Mouse (Mus musculus) Patski (cell line): ENCODE results near the gene Rab11fip5. TPM values are rescaled to one million over a fixed set of nuclear protein-coding genes. Genes with fewer than 3 reads are reported as not detected.

ENCODE experiments used
- ATAC-seq: fragments of 100-300 bp; one replicate; pipeline ENCODE4 v1.8.0; 2021
- CTCF ChIA-PET: fragments of 350-600 bp; sonication (Branson Sonifier 250); formaldehyde crosslinking; loops from one replicate; lab custom pipeline; 2022; ENCODE audit warnings: inconsistent platforms; lab: Charles Lee
- POLR2A ChIA-PET: fragments of 350-600 bp; sonication (Branson Sonifier 250); formaldehyde crosslinking; loops from one replicate; lab custom pipeline; 2022; ENCODE audit warnings: antibody characterized with exemption, inconsistent platforms; lab: Charles Lee
- DNase-seq: peaks from one replicate; pipeline ENCODE4 v3.0.0-alpha.2; 2011; ENCODE audit warnings: low read depth, low spot score
- H3K27me3 ChIP-seq: fragments of 371-371 bp; one replicate; pipeline ENCODE4 v1.5.1; 2021
- CTCF ChIP-seq: fragments of 100-300 bp; IDR thresholded peaks from one replicate; pipeline ENCODE4 v1.5.1; 2021
- in situ Hi-C: fragments of 300-500 bp; cut with MboI; formaldehyde crosslinking; loops from 3 replicates; pipeline ENCODE4 v1.11.1; 2018; ENCODE audit warnings: low pct_unique_long_range_greater_than_20kb, mixed read lengths
- polyA plus RNA-seq: library from polyadenylated mRNA; unstranded; gene quantifications from one replicate; pipeline ENCODE4 v1.2.3, GENCODE M21; 2021

Rab11fip5 gene
- polyA plus RNA-seq, 1 experiment from 2014 or later, result 151 TPM

- POLR2A ChIA-PET, result interaction anchor here (0.9 to 2.0 kb wide), 2 partner anchors 11 to 19 kb away, joined by 4 to 7 read pairs; no protein-coding TSS in a partner anchor
- CTCF ChIA-PET, result interaction anchor here (1.1 to 3.5 kb wide), 2 partner anchors 17 to 22 kb away, joined by 4 to 8 read pairs; no protein-coding TSS in a partner anchor
- H3K27me3 ChIP-seq, result no peaks in the 10 kb centered on the region
- ATAC-seq (no peak), DNase-seq (no peak)
- in situ Hi-C loops, result no loop called here
- no peak for TF ChIP-seq CTCF
These were observed 6.3 kb downstream of the Rab11fip5 start for GRCm38 (mm10) chr6:85368166-85368565.

DNA sequence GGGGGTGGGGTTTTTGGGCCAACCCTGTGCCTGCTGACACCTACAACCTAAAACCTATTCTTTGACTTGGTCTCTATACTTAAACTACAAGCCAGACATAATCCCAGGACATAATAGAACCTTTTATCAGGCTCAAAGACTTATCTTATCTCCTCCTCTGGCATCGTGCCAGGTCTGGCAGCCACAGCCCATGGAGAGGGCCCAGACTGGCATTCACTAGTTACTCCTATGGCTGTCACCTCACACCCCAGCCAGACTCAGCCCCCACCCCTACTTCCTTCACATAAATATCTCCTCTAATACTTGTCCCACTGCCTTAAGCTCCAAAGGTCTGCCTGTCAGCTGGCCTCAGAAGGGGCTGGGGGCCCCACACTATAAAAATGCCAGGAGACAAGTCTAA lies 8.0 kb downstream of the Rab11fip5 start:
- no peak for TF ChIP-seq CTCF
- POLR2A ChIA-PET, result interaction anchor here (1.4 kb wide), 1 partner anchor 10 kb away, joined by 4 read pairs; no protein-coding TSS in a partner anchor
- ATAC-seq (no peak), DNase-seq (no peak)
- CTCF ChIA-PET, result interaction anchor here (1.0 kb wide), 1 partner anchor 9 kb away, joined by 3 read pairs; no protein-coding TSS in a partner anchor
- in situ Hi-C loops, result no loop called here
- no peaks in the 10 kb centered on the region for H3K27me3 ChIP-seq

- in situ Hi-C loops, result no loop called here
- no peaks in the 10 kb centered on the region for H3K27me3 ChIP-seq
- DNase-seq, result no peak
- ATAC-seq, result no peak
- no peak for TF ChIP-seq CTCF
- ChIA-PET POLR2A (no interaction called here), CTCF (no interaction called here)
These were observed 10.0 kb downstream of the Rab11fip5 start for GRCm38 (mm10) chr6:85364439-85364838.

DNA sequence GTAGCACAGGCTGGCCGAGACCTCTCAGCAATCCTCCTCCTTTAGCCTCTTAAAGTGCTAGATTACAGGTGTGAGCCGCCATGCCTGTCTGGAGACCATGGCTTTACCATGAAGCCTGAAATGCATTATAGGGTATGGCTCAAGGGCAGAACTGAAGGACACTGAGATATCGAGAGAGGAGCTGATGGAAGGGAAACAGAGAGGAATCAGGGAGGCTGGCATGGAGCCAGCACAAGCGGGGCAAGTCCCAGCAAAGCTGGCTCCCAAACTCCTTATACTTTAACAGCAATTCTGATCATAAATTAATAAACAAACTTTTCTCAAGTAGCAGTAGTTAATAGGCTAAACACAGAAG lies 10.6 kb downstream of the Rab11fip5 start:
- no peak for TF ChIP-seq CTCF
- CTCF ChIA-PET, result no interaction called here
- H3K27me3 ChIP-seq, result no peaks in the 10 kb centered on the region
- no peak for DNase-seq
- in situ Hi-C loops, result no loop called here
- POLR2A ChIA-PET, result no interaction called here
- no peak for ATAC-seq

DNA sequence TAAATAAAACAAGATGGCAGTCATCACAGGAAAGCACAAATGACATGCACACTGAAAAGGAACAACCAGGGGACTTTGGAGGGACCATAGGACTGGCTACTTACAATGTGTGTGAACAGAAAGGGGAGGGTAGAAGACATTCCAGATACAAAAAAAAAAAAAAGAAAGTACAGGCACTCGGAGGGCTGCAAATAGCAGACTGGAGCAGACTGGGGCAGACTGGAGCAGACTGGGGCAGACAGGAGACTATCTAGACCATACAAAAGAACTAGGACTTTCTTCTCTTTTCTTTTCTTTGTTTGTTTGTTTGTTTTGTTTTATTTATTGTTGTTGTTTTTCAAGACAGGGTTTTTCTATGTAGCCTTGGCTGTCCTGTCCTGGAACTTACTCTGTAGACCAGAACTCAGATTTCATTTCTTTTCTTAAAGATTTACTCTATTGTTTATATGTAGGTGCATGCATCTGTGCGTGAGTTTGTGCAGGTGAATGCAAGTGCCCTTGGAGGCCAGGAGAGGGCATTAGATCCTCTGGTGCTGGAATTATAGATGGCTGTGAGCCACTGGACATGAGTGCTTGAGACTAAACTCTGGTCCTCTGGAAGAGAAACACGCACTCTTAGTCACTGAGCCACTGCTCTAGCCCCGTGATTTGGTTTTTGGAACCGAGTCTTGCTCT lies 11.1 kb downstream of the Rab11fip5 start:
- in situ Hi-C loops, result no loop called here
- no peak for ATAC-seq
- POLR2A ChIA-PET, result no interaction called here
- CTCF ChIA-PET, result no interaction called here
- no peak for DNase-seq
- no peaks in the 10 kb centered on the region for H3K27me3 ChIP-seq
- no peak for TF ChIP-seq CTCF

- no peak for TF ChIP-seq CTCF
- no peak for DNase-seq
- no peaks in the 10 kb centered on the region for H3K27me3 ChIP-seq
- ChIA-PET CTCF (no interaction called here), POLR2A (no interaction called here)
- ATAC-seq, result no peak
- in situ Hi-C loops, result no loop called here
These were observed 11.8 kb downstream of the Rab11fip5 start for GRCm38 (mm10) chr6:85362610-85363009.

GRCm38 (mm10) chr6:85360311-85360710 lies 14.1 kb downstream of the Rab11fip5 start:
- ChIA-PET CTCF (interaction anchor here (1.6 kb wide), 1 partner anchor 14 kb away, joined by 8 read pairs; no protein-coding TSS in a partner anchor), POLR2A (interaction anchor here (0.6 to 2.2 kb wide), 3 partner anchors 11 to 1112 kb away, joined by 5 to 6 read pairs (median 5); partner anchors contain the start of gene Rab11fip5)
- TF ChIP-seq CTCF, result no peak
- no peak for ATAC-seq
- H3K27me3 ChIP-seq, result no peaks in the 10 kb centered on the region
- in situ Hi-C loops, result no loop called here
- DNase-seq, result no peak

DNA sequence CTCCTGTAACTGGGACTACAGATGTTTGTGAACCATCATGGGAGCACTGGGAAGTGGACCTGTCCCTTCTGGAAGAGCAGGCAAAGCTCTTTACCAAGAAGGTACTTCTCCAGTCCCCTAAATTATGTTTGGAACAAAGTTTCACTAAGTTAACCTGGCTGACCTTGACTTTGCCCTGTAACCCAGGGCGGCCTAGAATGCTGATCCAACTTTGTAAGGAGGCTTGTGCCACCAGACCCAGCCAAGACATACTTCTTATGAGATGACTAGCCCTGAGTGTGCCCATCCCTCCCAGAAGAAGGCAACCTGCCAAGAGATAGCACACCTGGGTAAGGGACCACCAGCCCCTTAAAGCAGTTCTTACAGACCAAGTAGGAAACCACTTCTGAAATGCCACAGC lies 15.6 kb downstream of the Rab11fip5 start:
- ATAC-seq (no peak), DNase-seq (no peak)
- ChIA-PET CTCF (no interaction called here), POLR2A (interaction anchor here (1.6 to 2.2 kb wide), 2 partner anchors 13 to 16 kb away, joined by 5 to 6 read pairs; partner anchors contain the start of gene Rab11fip5)
- H3K27me3 ChIP-seq, result no peaks in the 10 kb centered on the region
- in situ Hi-C loops, result no loop called here
- no peak for TF ChIP-seq CTCF

DNA sequence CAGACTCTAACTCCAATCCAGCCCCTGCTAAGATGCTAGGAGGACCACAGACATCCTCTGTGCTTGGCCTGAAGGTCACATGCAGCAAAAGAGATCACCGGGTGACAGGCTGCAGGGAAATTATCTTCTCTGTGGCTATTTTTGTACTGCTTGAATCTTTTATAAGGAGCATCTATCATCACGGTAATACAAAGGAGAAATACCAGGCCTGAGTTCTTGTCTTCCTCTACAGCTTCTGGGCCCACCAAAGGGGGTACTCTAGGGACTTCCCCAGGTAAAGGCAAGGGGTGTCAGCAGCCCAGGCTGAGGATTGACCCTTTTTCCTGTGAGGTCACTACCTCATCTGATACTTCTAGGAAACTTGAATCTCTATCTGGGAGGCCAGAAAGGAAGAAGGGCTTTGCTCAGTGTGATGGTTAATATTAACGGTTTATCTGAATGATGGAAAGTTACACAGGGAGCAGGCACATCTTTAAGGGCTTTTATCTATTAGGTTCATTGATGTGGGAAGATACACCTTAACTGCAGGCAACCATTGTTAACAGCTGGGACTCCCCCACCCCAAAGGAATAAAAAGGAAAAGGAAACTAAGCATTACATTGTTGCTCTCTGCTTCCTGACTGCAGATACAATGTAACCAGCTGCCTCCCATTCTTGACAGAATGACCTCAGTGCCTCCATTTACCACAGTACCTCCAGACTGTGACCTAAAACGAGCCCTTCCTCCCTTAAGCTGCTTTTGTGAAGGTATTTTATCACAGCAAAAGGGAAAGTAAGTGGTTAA lies 17.6 kb downstream of the Rab11fip5 start:
- no peak for DNase-seq
- H3K27me3 ChIP-seq, result no peaks in the 10 kb centered on the region
- ChIA-PET POLR2A (no interaction called here), CTCF (interaction anchor here (1.2 to 1.7 kb wide), 2 partner anchors 10 to 11 kb away, joined by 3 to 6 read pairs; no protein-coding TSS in a partner anchor)
- TF ChIP-seq CTCF, result no peak
- in situ Hi-C loops, result no loop called here
- ATAC-seq, result no peak

DNA sequence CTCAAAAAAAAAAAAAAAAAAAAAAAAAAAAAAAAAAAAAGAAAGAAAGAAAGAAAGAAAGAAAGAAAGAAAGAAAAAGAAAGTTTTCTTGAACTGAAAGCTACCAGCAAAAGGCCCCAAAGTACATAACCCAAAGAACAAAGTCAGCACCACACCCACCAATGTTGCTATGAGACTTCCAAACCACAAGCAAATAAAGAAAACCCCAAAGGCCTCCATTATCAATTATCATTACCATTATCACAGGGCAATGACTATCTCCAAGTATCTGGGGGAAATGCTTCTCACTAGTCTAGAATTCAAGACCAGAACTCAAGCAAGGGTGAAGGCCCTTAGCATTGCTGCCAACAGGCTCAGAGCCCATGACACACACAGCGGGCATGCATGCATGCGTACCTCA lies 18.7 kb downstream of the Rab11fip5 start:
- no peak for TF ChIP-seq CTCF
- ChIA-PET CTCF (interaction anchor here (1.7 kb wide), 1 partner anchor 10 kb away, joined by 6 read pairs; no protein-coding TSS in a partner anchor), POLR2A (interaction anchor here (0.7 kb wide), 1 partner anchor 1022 kb away, joined by 3 read pairs; no protein-coding TSS in a partner anchor)
- ATAC-seq (peak; percentile 72), DNase-seq (no peak)
- no peaks in the 10 kb centered on the region for H3K27me3 ChIP-seq
- in situ Hi-C loops, result no loop called here

DNA sequence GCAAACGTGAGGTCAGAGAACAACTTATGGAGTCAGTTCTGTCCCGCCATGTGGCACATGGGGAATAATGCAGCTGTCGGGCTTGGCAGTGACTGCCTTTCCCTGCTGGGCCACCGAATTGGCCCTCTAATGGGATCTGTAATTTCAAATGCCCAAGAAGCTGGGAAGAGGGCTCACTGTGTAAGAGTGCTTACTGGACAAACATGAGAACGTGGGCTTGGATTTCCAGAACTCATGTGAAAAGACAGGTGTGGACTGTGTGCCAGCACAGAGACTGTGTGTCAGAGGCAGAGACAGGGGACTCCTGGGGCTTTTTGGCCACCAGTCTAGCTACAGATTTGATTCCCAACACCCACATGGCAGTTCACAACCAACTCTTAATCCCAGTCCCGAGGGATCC lies 19.7 kb downstream of the Rab11fip5 start:
- ChIA-PET POLR2A (no interaction called here), CTCF (interaction anchor here (1.2 kb wide), 1 partner anchor 41 kb away, joined by 4 read pairs; no protein-coding TSS in a partner anchor)
- in situ Hi-C loops, result no loop called here
- H3K27me3 ChIP-seq, result no peaks in the 10 kb centered on the region
- no peak for TF ChIP-seq CTCF
- DNase-seq, result no peak
- ATAC-seq, result no peak
